Mouse (Mus musculus): ENCODE measurements around the gene Sorbs1. TPM values are rescaled to one million over a fixed set of nuclear protein-coding genes. Genes with fewer than 3 reads are reported as not detected.

Gene Sorbs1
- polyA plus RNA-seq, 1 experiment from 2014 or later = 39.0 TPM

DNA sequence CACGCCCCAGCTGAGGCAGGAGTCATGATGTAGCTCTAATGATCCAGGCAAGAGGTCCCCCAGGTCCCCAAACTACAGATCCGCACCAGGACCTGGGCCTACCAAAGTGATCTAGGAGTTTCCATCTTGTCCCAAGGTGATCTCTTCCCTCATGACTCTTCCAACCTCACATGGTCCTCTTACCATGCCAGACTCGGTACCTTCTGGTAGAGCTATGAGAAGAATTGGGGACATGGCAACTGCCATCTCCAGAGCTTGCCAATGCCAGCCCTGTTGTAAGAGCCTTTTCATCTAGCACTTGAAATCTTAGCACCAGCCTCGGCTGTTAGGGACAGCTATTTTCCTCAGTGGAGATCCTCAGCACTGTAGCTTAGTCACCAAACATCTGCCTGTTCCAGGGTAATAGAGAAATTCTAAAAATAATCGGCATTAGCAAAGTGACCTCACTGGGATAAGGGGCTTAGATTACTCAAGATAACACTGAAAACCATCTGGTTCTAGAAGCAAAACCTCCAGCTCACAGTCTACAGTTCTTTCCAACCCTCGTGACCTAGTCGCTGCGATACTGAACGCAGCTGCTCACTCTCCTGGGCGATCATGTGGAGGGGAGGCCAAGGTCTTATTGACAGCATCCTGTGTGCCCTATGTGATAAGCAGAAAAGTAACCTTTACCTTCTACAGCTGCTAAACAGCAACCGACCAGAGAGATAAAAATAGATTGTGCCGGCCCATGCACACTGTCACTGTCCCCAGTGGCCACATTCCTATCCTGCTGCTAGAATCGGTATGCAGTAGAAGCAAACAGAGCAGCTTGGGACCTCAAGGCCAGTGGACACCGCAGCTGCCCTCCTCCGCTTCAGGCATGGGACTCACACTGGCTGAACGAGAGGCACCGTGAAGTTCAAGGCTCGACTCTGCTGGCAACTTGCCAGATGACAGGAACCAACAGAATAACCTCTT lies 143.4 kb downstream of the Sorbs1 start:
- 87% methylated on average over 18 of the region's 18 CpGs for WGBS
- DNase-seq (ENCODE audit: extremely low spot score, low spot score) = no peak

GRCm38 (mm10) chr19:40368517-40368916 lies 145.1 kb downstream of the Sorbs1 start:
- Histone ChIP-seq H3K36me3 (replicated peaks) (peaks cover 16% of the 10 kb centered on the region), H3K27me3 (ENCODE audit: poor library complexity, severe bottlenecking) (no peaks in the 10 kb centered on the region), H3K27ac (no peak overlapping the region), H3K4me1 (peaks cover 22% of the 10 kb centered on the region), H3K9me3 (no peaks in the 10 kb centered on the region; the same call in 1 of the 2 replicates), H3K4me3 (no peak overlapping the region)
- no peak for DNase-seq (ENCODE audit: extremely low spot score, low spot score)
- 94% methylated on average over 2 of the region's 2 CpGs for WGBS

More for the DNA sequence above, 143.4 kb downstream of the Sorbs1 start:
- Histone ChIP-seq H3K9me3 (no peaks in the 10 kb centered on the region), H3K27me3 (ENCODE audit: poor library complexity, severe bottlenecking) (no peaks in the 10 kb centered on the region), H3K4me1 (peaks cover 22% of the 10 kb centered on the region), H3K27ac (no peak overlapping the region), H3K36me3 (replicated peaks) (no peaks in the 10 kb centered on the region), H3K4me3 (no peak overlapping the region)

GRCm38 (mm10) chr19:40366163-40366941 lies 147.2 kb downstream of the Sorbs1 start:
- peak overlapping the region; percentile 54; the same call in 1 of the 2 replicates for H3K27ac ChIP-seq

GRCm38 (mm10) chr19:40365137-40365536 lies 148.4 kb downstream of the Sorbs1 start:
- H3K4me1 ChIP-seq = peaks cover 15% of the 10 kb centered on the region
- WGBS = 91% methylated on average over 5 of the region's 5 CpGs
- no peak overlapping the region for H3K27ac ChIP-seq
- DNase-seq (ENCODE audit: extremely low spot score, low spot score) = no peak
- peaks cover 24% of the 10 kb centered on the region for H3K36me3 ChIP-seq (replicated peaks)
- H3K9me3 ChIP-seq = no peaks in the 10 kb centered on the region; the same call in 1 of the 2 replicates
- H3K4me3 ChIP-seq = no peak overlapping the region
- H3K27me3 ChIP-seq (ENCODE audit: poor library complexity, severe bottlenecking) = no peaks in the 10 kb centered on the region

More at GRCm38 (mm10) chr19:40366163-40366941, 147.2 kb downstream of the Sorbs1 start:
- 34% methylated on average over 11 of the region's 11 CpGs for WGBS
- H3K9me3 ChIP-seq = no peaks in the 10 kb centered on the region; the same call in 1 of the 2 replicates
- H3K36me3 ChIP-seq (replicated peaks) = peaks cover 24% of the 10 kb centered on the region
- no peak overlapping the region for H3K4me3 ChIP-seq
- DNase-seq (ENCODE audit: extremely low spot score, low spot score) = peak; percentile 53
- peaks cover 15% of the 10 kb centered on the region for H3K4me1 ChIP-seq
- no peaks in the 10 kb centered on the region for H3K27me3 ChIP-seq (ENCODE audit: poor library complexity, severe bottlenecking)

DNA sequence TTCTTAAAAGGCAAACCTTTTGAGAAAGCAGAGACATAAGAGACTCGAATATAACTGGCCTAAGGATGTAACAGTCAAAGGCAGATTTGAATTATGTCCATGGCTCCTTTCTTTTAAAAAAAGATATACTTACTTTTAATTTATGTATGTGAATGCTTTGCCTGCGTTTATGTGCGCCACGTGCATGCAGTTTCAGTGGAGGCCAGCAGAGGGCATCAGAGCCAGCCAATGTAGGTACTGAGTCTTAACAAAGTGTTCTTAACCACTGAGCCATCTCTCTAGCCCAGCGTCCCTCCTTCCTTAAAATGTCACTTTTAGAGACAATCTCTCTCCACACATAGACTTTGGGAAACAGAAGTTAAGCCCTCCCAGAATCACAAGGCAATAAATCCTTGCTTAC lies 150.1 kb downstream of the Sorbs1 start:
- Histone ChIP-seq H3K27ac (no peak overlapping the region), H3K4me1 (peaks cover 15% of the 10 kb centered on the region), H3K9me3 (no peaks in the 10 kb centered on the region; the same call in 1 of the 2 replicates), H3K4me3 (no peak overlapping the region), H3K27me3 (ENCODE audit: poor library complexity, severe bottlenecking) (no peaks in the 10 kb centered on the region), H3K36me3 (replicated peaks) (peaks cover 24% of the 10 kb centered on the region)
- WGBS = 94% methylated on average over 5 of the region's 5 CpGs
- DNase-seq (ENCODE audit: extremely low spot score, low spot score) = no peak

DNA sequence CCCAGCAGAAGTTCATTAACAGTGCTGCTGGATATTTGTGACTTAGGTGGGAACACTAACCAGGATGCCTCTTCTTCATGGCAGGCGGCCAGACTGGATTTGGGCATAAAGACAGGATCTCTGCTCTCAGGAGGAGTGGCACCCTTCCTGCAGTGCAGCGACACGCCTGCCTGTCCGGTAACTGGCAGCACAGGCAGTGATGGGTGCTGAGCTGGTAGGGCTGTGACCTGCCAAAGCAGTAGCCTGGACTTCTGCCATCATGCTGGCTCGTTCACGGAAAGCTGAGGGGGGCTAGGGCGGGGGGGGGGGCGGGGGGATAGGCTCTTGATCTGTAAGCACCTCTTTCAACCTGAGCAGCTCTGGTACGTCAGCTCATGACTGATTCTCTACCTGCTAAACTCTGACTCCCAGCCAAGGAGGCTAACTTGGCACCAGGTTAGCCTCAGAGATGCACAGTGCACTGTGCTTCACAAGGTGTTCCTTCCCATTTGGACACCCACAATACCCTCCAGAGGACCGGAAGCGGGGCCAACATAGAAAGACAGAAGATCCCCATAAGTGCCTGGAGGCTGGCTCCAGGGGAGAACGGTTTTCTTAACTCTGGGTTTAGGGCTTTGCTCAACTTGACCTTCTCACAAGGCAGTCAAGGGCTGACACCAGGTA lies 151.2 kb downstream of the Sorbs1 start:
- no peaks in the 10 kb centered on the region; the same call in 1 of the 2 replicates for H3K9me3 ChIP-seq
- no peak for DNase-seq (ENCODE audit: extremely low spot score, low spot score)
- H3K36me3 ChIP-seq (replicated peaks) = peaks cover 24% of the 10 kb centered on the region
- H3K4me3 ChIP-seq = no peak overlapping the region
- H3K27ac ChIP-seq = no peak overlapping the region
- peaks cover 15% of the 10 kb centered on the region for H3K4me1 ChIP-seq
- H3K27me3 ChIP-seq (ENCODE audit: poor library complexity, severe bottlenecking) = no peaks in the 10 kb centered on the region
- WGBS = 86% methylated on average over 12 of the region's 12 CpGs

DNA sequence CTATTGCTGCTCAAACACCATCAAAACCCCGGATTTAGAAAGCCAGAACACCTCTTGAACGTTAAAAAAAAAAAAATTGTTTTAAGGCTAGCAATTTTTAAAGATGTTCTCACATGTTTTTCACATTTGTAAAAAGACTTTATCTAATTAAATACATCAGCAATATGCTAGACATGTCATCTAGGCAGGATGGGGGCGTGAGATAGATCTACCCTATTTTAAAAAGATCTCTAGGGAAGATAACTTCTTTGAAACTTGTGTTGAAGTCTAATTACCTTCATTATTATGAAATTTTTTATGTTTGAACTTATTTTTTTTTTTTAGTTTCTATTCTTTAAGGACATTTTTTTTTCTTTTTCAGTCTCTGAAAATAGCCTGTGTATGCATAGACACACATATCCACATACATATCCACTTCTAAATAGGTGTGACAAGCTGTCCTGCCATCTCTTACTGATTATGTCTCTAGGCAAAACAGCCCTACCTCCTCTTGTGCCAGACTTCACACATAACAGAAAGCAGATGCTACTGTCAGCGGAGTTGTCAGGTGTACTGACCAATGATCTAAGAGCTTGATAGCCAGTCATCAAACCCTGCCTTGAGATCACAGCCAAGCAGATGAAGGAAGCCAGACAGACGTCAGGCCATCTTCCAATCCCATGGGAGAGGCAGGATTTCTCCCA lies 153.7 kb downstream of the Sorbs1 start:
- no peak overlapping the region for H3K4me3 ChIP-seq
- 82% methylated on average over 5 of the region's 5 CpGs for WGBS
- H3K4me1 ChIP-seq = 0 out of 2 replicates have a peak, but pooled peaks cover 4% of the 10 kb centered on the region
- H3K27ac ChIP-seq = no peak overlapping the region
- no peak for DNase-seq (ENCODE audit: extremely low spot score, low spot score)
- H3K9me3 ChIP-seq = no peaks in the 10 kb centered on the region; the same call in 1 of the 2 replicates
- H3K27me3 ChIP-seq (ENCODE audit: poor library complexity, severe bottlenecking) = no peaks in the 10 kb centered on the region
- peaks cover 22% of the 10 kb centered on the region for H3K36me3 ChIP-seq (replicated peaks)

- DNase-seq (ENCODE audit: extremely low spot score, low spot score) = no peak
- H3K9me3 ChIP-seq = no peaks in the 10 kb centered on the region
- H3K27ac ChIP-seq = no peak overlapping the region
- 86% methylated on average over 15 of the region's 15 CpGs for WGBS
- H3K4me1 ChIP-seq = 0 out of 2 replicates have a peak, but pooled peaks cover 4% of the 10 kb centered on the region
- H3K36me3 ChIP-seq (replicated peaks) = no peaks in the 10 kb centered on the region
- no peaks in the 10 kb centered on the region for H3K27me3 ChIP-seq (ENCODE audit: poor library complexity, severe bottlenecking)
- no peak overlapping the region for H3K4me3 ChIP-seq
Measured at GRCm38 (mm10) chr19:40356536-40357522, 156.8 kb downstream of the Sorbs1 start.

- Histone ChIP-seq H3K9me3 (no peaks in the 10 kb centered on the region), H3K4me1 (peaks cover 8% of the 10 kb centered on the region), H3K27ac (no peak overlapping the region), H3K4me3 (no peak overlapping the region), H3K36me3 (replicated peaks) (no peaks in the 10 kb centered on the region), H3K27me3 (ENCODE audit: poor library complexity, severe bottlenecking) (no peaks in the 10 kb centered on the region)
- 97% methylated on average over 3 of the region's 3 CpGs for WGBS
- DNase-seq (ENCODE audit: extremely low spot score, low spot score) = no peak
Measured at GRCm38 (mm10) chr19:40355075-40355474, 158.5 kb downstream of the Sorbs1 start.

- Histone ChIP-seq H3K9me3 (no peaks in the 10 kb centered on the region), H3K4me3 (no peak overlapping the region), H3K4me1 (peaks cover 32% of the 10 kb centered on the region), H3K27ac (no peak overlapping the region), H3K36me3 (replicated peaks) (no peaks in the 10 kb centered on the region), H3K27me3 (ENCODE audit: poor library complexity, severe bottlenecking) (no peaks in the 10 kb centered on the region)
- DNase-seq (ENCODE audit: extremely low spot score, low spot score) = no peak
- 87% methylated on average over 14 of the region's 14 CpGs for WGBS
Measured at GRCm38 (mm10) chr19:40352006-40352405, 161.6 kb downstream of the Sorbs1 start.

DNA sequence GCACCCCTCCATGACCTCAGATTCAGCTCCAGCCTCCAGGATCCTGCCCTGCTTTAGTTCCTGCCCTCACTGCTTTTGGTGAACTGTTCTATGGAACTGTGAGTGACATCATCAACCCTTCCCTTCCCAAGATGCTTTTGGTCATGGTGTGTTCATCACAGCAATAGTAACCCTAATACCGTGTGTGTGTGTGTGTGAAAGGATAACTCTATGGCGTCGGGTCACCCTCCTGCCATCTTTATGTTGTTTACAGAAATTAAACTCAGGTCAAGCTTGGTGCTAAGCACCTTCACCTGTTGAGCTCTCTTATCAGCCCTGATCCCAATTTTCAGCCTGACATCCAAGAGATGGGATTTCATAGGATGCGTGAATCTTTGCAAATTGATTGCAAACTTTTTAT lies 162.7 kb downstream of the Sorbs1 start:
- Histone ChIP-seq H3K27ac (no peak overlapping the region), H3K9me3 (no peaks in the 10 kb centered on the region), H3K36me3 (replicated peaks) (no peaks in the 10 kb centered on the region), H3K4me3 (no peak overlapping the region), H3K4me1 (peaks cover 28% of the 10 kb centered on the region), H3K27me3 (ENCODE audit: poor library complexity, severe bottlenecking) (no peaks in the 10 kb centered on the region)
- DNase-seq (ENCODE audit: extremely low spot score, low spot score) = no peak
- WGBS = 89% methylated on average over 4 of the region's 4 CpGs
